Mouse (Mus musculus): ENCODE measurements around the gene Ghsr. TPM values are rescaled to one million over a fixed set of nuclear protein-coding genes. Genes with fewer than 3 reads are reported as not detected.

Ghsr gene
- polyA plus RNA-seq (2014; fragmentation: Nextera tagmentation; extraction: Ambion mirVana) = 0.11 and 0.12 TPM in 2 replicates

DNA sequence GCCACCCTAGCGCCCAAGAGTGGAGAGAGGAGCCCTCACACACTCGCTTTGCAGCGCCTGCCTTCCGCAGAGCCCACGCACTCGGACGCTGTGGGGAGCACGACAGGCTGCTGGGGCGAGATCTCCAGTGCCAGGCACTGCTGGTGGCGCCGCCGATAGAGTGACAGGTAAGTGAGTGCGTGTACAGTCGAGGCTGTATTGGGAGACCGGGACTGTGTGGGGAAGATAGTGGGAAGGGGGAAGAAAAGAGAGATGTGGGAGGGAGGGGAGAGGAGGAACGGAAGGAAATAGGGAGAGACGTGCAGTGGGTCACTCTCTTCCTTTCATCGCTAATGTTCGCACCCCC, at the start of gene Ghsr:
Gene Ghsr (plus strand): TSS at position 76 of the 346 bp plus-strand sequence.
- peak within 1 kb of the TSS; percentile 24 for H3K4me3 ChIP-seq (ENCODE audit: low read depth, low read length)
- H3K36me3 ChIP-seq (ENCODE audit: control insufficient read depth, insufficient read depth, low read length) = no peaks in the 10 kb centered on the region
- no peak within 1 kb of the TSS for H3K9ac ChIP-seq (ENCODE audit: low read length)
- no peak within 1 kb of the TSS for H3K27ac ChIP-seq (ENCODE audit: low read depth, low read length)
- 0 out of 2 replicates have a peak, but pooled peaks cover 2% of the 10 kb centered on the region for H3K4me1 ChIP-seq (ENCODE audit: control insufficient read depth, insufficient read depth, low read length)
- peaks cover 35% of the 10 kb centered on the region for H3K27me3 ChIP-seq (ENCODE audit: control insufficient read depth, insufficient read depth, low read length)
- WGBS = 2% methylated on average over 19 of the region's 19 CpGs
- no peak for ATAC-seq (ENCODE audit: insufficient read depth, low FRiP score, low TSS enrichment)
- DNase-seq (ENCODE audit: low spot score) = peak; percentile 30
- H3K9me3 ChIP-seq (ENCODE audit: control insufficient read depth, low read length) = no peaks in the 10 kb centered on the region
- peak within 1 kb of the TSS; percentile 49 for H3K4me2 ChIP-seq (ENCODE audit: low read depth)

DNA sequence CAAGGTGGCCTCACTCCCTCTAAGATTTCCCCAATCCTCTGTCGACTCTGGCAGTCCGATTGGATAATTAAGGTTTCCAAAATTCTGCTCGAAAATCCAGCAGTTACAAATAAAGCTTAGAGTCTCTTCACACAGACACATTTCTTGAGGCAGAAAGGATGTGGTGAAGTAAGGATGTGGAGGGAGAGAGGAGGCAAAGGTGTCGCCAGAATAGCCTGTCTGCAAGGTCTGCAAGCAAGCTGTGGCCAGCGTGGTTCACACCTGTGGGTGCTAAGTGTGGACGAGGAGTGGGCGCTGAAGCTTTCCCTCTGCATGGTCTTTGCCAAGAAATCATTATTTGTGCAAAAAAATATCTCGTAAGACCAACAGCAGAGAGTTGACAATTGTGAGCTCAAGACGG, 48.6 kb upstream of the Ghsr start:
- H3K4me3 ChIP-seq (ENCODE audit: low read depth, low read length) = no peak overlapping the region
- no peak overlapping the region for H3K9ac ChIP-seq (ENCODE audit: low read length)
- no peaks in the 10 kb centered on the region for H3K27me3 ChIP-seq (ENCODE audit: control insufficient read depth, insufficient read depth, low read length)
- DNase-seq (ENCODE audit: low spot score) = no peak
- no peaks in the 10 kb centered on the region for H3K4me1 ChIP-seq (ENCODE audit: control insufficient read depth, insufficient read depth, low read length)
- H3K9me3 ChIP-seq (ENCODE audit: control insufficient read depth, low read length) = no peaks in the 10 kb centered on the region
- H3K36me3 ChIP-seq (ENCODE audit: control insufficient read depth, insufficient read depth, low read length) = no peaks in the 10 kb centered on the region
- no peak overlapping the region for H3K27ac ChIP-seq (ENCODE audit: low read depth, low read length)
- no peak overlapping the region for H3K4me2 ChIP-seq (ENCODE audit: low read depth)
- WGBS = 83% methylated on average over 9 of the region's 9 CpGs
- no peak for ATAC-seq (ENCODE audit: insufficient read depth, low FRiP score, low TSS enrichment)

DNA sequence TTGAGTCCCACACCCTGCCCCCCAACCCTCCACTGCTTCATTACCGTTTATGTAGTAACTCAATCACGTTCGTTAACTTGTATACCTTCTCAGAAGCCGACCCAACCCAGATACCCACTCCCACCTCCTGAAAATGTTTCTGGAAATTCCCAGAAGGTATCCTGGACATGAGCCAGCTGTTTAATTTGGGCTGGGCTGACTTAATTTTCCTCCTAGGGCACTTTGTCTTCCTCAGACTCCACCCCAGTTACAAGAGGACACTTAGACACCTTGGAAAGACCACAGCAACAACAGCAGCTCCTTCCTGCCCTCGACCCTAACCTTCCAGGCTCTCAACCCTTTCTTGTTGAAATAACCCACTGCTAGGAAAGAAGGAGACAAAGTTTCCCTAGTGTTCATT, 47.6 kb upstream of the Ghsr start:
- Histone ChIP-seq H3K36me3 (ENCODE audit: control insufficient read depth, insufficient read depth, low read length) (no peaks in the 10 kb centered on the region), H3K9ac (ENCODE audit: low read length) (no peak overlapping the region), H3K9me3 (ENCODE audit: control insufficient read depth, low read length) (no peaks in the 10 kb centered on the region), H3K27ac (ENCODE audit: low read depth, low read length) (no peak overlapping the region), H3K4me2 (ENCODE audit: low read depth) (no peak overlapping the region), H3K4me1 (ENCODE audit: control insufficient read depth, insufficient read depth, low read length) (no peaks in the 10 kb centered on the region), H3K27me3 (ENCODE audit: control insufficient read depth, insufficient read depth, low read length) (no peaks in the 10 kb centered on the region), H3K4me3 (ENCODE audit: low read depth, low read length) (no peak overlapping the region)
- WGBS = 87% methylated on average over 5 of the region's 5 CpGs
- ATAC-seq (ENCODE audit: insufficient read depth, low FRiP score, low TSS enrichment) = no peak
- DNase-seq (ENCODE audit: low spot score) = no peak

DNA sequence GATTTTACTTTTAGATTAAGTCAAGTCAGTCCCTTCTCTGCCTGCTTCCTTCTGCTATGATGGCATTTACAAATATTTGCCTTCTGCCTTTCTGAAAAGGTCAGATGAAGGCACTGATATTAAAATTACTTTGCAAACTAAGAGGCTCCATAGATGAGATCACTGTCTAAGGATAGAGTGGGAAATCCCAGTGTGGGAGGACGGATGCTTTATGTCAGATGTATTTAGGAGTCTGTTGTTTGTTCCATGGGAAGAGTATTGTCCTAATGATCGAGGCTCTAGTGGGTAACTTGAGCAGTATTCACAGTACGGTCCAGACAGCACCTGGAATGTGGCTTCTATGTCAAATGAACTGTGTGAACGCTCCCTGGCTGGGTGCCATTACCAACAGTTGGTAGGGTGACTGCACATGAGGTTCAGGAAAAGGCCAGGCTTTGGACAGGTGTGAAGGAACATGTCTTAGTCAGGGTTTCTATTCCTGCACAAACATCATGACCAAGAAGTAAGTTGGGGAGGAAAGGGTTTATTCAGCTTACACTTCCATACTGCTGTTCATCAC, 44.4 kb upstream of the Ghsr start:
- 79% methylated on average over 4 of the region's 4 CpGs for WGBS
- Histone ChIP-seq H3K27ac (ENCODE audit: low read depth, low read length) (no peak overlapping the region), H3K4me3 (ENCODE audit: low read depth, low read length) (no peak overlapping the region), H3K27me3 (ENCODE audit: control insufficient read depth, insufficient read depth, low read length) (no peaks in the 10 kb centered on the region), H3K9ac (ENCODE audit: low read length) (no peak overlapping the region), H3K4me2 (ENCODE audit: low read depth) (no peak overlapping the region), H3K4me1 (ENCODE audit: control insufficient read depth, insufficient read depth, low read length) (no peaks in the 10 kb centered on the region), H3K36me3 (ENCODE audit: control insufficient read depth, insufficient read depth, low read length) (no peaks in the 10 kb centered on the region), H3K9me3 (ENCODE audit: control insufficient read depth, low read length) (no peaks in the 10 kb centered on the region)
- DNase-seq (ENCODE audit: low spot score) (no peak), ATAC-seq (ENCODE audit: insufficient read depth, low FRiP score, low TSS enrichment) (no peak)

DNA sequence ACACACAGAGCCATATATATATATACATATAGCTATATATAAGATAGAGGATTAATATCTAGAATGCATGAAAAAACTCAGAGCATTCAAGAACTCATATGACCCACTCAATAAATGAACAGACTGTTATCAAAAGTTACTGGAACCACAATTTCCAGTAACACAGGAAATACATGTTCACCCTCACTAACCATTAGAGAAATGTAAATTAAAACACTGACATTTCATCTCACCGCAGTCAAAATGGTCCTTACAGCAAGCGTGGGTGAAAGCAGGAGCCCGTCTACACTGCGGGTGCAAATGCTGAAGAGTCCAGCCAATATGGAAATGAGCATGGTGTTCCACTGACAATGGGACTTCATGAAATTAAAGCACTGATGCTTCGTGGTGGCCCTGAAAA, 40.4 kb upstream of the Ghsr start:
- no peaks in the 10 kb centered on the region for H3K9me3 ChIP-seq (ENCODE audit: control insufficient read depth, low read length)
- ATAC-seq (ENCODE audit: insufficient read depth, low FRiP score, low TSS enrichment) (no peak), DNase-seq (ENCODE audit: low spot score) (no peak)
- H3K4me1 ChIP-seq (ENCODE audit: control insufficient read depth, insufficient read depth, low read length) = no peaks in the 10 kb centered on the region
- no peak overlapping the region for H3K4me3 ChIP-seq (ENCODE audit: low read depth, low read length)
- no peaks in the 10 kb centered on the region for H3K36me3 ChIP-seq (ENCODE audit: control insufficient read depth, insufficient read depth, low read length)
- 89% methylated on average over 5 of the region's 5 CpGs for WGBS
- H3K4me2 ChIP-seq (ENCODE audit: low read depth) = no peak overlapping the region
- H3K27ac ChIP-seq (ENCODE audit: low read depth, low read length) = no peak overlapping the region
- H3K27me3 ChIP-seq (ENCODE audit: control insufficient read depth, insufficient read depth, low read length) = no peaks in the 10 kb centered on the region
- no peak overlapping the region for H3K9ac ChIP-seq (ENCODE audit: low read length)

DNA sequence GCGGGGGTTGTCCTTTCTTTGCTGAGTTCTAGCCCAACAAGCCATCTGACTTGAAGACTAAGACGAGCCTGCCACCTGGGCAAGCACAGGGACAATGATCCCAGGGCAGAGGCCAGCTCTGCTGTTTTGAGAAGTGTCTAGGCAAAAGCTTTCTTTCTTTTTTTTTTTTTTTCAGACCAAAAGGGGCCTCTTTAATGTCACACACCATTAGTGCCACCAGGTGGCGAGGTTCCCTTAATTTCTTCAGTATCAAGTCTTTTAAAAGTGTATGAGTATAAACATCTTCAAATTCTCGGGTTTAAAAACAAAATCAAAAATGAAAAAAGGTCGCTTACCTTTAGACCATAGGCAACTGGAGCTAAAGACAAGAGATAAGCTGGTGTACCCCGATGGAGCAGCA, 32.7 kb upstream of the Ghsr start:
- DNase-seq (ENCODE audit: low spot score) (peak; percentile 52), ATAC-seq (ENCODE audit: insufficient read depth, low FRiP score, low TSS enrichment) (no peak)
- no peak overlapping the region for H3K4me2 ChIP-seq (ENCODE audit: low read depth)
- no peaks in the 10 kb centered on the region for H3K27me3 ChIP-seq (ENCODE audit: control insufficient read depth, insufficient read depth, low read length)
- no peak overlapping the region for H3K4me3 ChIP-seq (ENCODE audit: low read depth, low read length)
- H3K27ac ChIP-seq (ENCODE audit: low read depth, low read length) = no peak overlapping the region
- WGBS = 32% methylated on average over 6 of the region's 6 CpGs
- no peaks in the 10 kb centered on the region for H3K9me3 ChIP-seq (ENCODE audit: control insufficient read depth, low read length)
- H3K4me1 ChIP-seq (ENCODE audit: control insufficient read depth, insufficient read depth, low read length) = no peaks in the 10 kb centered on the region
- H3K36me3 ChIP-seq (ENCODE audit: control insufficient read depth, insufficient read depth, low read length) = no peaks in the 10 kb centered on the region
- H3K9ac ChIP-seq (ENCODE audit: low read length) = no peak overlapping the region

DNA sequence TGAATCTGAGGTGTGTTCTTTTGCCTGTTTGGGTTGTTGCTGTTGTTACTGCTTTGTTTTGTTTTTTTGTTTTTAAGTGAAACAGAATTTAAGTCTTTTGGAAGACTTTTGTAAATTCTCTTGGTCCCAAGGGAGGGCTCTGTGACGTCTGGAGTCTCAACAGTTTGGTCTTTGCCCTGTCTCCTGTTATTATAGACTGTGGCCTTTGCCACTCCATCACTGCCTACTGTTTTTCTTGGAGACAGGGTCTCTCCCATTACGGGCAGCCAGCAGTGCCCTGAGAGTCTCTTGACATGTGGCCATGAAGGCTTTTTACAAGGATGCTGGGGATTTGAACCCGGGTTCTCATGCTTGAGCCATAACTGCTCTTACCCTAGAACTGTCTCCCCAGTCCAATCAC, 32.3 kb upstream of the Ghsr start:
- Histone ChIP-seq H3K9ac (ENCODE audit: low read length) (no peak overlapping the region), H3K4me3 (ENCODE audit: low read depth, low read length) (no peak overlapping the region), H3K4me1 (ENCODE audit: control insufficient read depth, insufficient read depth, low read length) (no peaks in the 10 kb centered on the region), H3K27ac (ENCODE audit: low read depth, low read length) (no peak overlapping the region), H3K27me3 (ENCODE audit: control insufficient read depth, insufficient read depth, low read length) (no peaks in the 10 kb centered on the region), H3K9me3 (ENCODE audit: control insufficient read depth, low read length) (no peaks in the 10 kb centered on the region), H3K4me2 (ENCODE audit: low read depth) (no peak overlapping the region), H3K36me3 (ENCODE audit: control insufficient read depth, insufficient read depth, low read length) (no peaks in the 10 kb centered on the region)
- 66% methylated on average over 3 of the region's 3 CpGs for WGBS
- no peak for DNase-seq (ENCODE audit: low spot score)
- no peak for ATAC-seq (ENCODE audit: insufficient read depth, low FRiP score, low TSS enrichment)

DNA sequence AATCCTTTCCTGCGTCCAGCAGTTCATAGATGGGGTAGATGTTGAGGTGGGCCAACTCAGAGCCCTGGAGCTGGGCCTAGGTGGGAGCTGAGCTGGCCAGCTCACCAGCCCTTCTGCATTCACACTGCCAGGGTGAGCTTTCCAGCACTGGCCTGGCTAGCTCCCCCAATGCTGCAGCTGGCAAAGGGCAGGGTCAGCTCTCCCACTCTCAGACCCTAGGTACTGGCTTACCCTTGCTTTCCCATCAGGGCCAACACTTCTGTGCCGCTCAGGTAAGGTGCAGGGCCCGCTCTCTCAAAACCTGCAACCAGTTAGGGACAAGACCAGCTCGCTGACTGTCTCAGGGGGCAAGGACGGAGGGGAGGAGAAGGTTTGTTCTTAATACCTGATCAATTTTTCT, 30.4 kb upstream of the Ghsr start:
- Histone ChIP-seq H3K27ac (ENCODE audit: low read depth, low read length) (no peak overlapping the region), H3K4me1 (ENCODE audit: control insufficient read depth, insufficient read depth, low read length) (no peaks in the 10 kb centered on the region), H3K9me3 (ENCODE audit: control insufficient read depth, low read length) (no peaks in the 10 kb centered on the region), H3K4me3 (ENCODE audit: low read depth, low read length) (no peak overlapping the region), H3K36me3 (ENCODE audit: control insufficient read depth, insufficient read depth, low read length) (no peaks in the 10 kb centered on the region), H3K27me3 (ENCODE audit: control insufficient read depth, insufficient read depth, low read length) (no peaks in the 10 kb centered on the region), H3K4me2 (ENCODE audit: low read depth) (no peak overlapping the region), H3K9ac (ENCODE audit: low read length) (no peak overlapping the region)
- DNase-seq (ENCODE audit: low spot score) (no peak), ATAC-seq (ENCODE audit: insufficient read depth, low FRiP score, low TSS enrichment) (no peak)
- WGBS = 88% methylated on average over 5 of the region's 5 CpGs

DNA sequence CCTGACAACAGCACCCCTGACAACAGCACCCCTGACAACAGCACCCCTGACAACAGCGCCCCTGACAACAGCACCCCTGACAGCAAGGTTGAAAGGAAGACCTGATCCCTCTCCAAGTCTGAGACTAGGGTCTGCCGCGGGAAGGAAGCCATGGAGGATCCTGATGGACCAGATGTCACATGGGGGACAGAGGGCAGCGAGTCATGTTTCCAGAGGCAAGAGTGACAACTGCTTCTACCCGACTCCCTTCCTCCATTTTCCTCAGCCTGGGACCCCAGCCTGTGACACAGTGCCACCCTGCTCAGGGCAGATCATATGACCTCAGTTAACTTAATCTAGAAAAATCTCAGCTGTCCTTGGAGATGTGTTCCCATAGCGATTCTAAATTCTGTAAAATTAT, 28.7 kb upstream of the Ghsr start:
- Histone ChIP-seq H3K4me2 (ENCODE audit: low read depth) (no peak overlapping the region), H3K27ac (ENCODE audit: low read depth, low read length) (no peak overlapping the region), H3K9me3 (ENCODE audit: control insufficient read depth, low read length) (no peaks in the 10 kb centered on the region), H3K4me1 (ENCODE audit: control insufficient read depth, insufficient read depth, low read length) (no peaks in the 10 kb centered on the region), H3K9ac (ENCODE audit: low read length) (no peak overlapping the region), H3K36me3 (ENCODE audit: control insufficient read depth, insufficient read depth, low read length) (no peaks in the 10 kb centered on the region), H3K4me3 (ENCODE audit: low read depth, low read length) (no peak overlapping the region), H3K27me3 (ENCODE audit: control insufficient read depth, insufficient read depth, low read length) (no peaks in the 10 kb centered on the region)
- DNase-seq (ENCODE audit: low spot score) = no peak
- peak; percentile 27; the same call in 1 of the 2 replicates for ATAC-seq (ENCODE audit: insufficient read depth, low FRiP score, low TSS enrichment)
- WGBS = 66% methylated on average over 6 of the region's 6 CpGs
